Mouse (Mus musculus) adrenal gland, postnatal 14 days (tissue): ENCODE measurements around the gene Copb1. TPM values are rescaled to one million over a fixed set of nuclear protein-coding genes. Genes with fewer than 3 reads are reported as not detected.

Experiments used
- DNase-seq: peaks from one replicate; pipeline ENCODE4 v3.0.0; 2021; ENCODE audit warnings: mixed read lengths
- total RNA-seq: library from RNA; stranded (reverse); gene quantifications from 2 replicates; pipeline ENCODE4 v1.2.3, GENCODE M21; 2021

Gene Copb1
- total RNA-seq, 1 experiment from 2014 or later, result 120 TPM

GRCm38 (mm10) chr7:114169381-114169780 lies 85.1 kb downstream of the Copb1 start:
- DNase-seq, result no peak

Other genes starting within 250 kb of the Copb1 start
- 36.1 and 44.4 TPM in 2 replicates for gene Rras2, start 136.9 kb downstream of the Copb1 start, total RNA-seq
- 163 and 166 TPM in 2 replicates for gene Psma1, start 21.4 kb upstream of the Copb1 start, total RNA-seq
- 55.5 and 64.4 TPM in 2 replicates for gene Pde3b, start 160.6 kb upstream of the Copb1 start, total RNA-seq